Mouse (Mus musculus) testis, adult 2 months (tissue): Measurements from ENCODE around the gene Plbd2. TPM values are rescaled to one million over a fixed set of nuclear protein-coding genes. Genes with fewer than 3 reads are reported as not detected.
A peak's percentile ranks its signal among the peaks of the same experiment; 100 is the strongest.

Source experiments
- H3K27ac ChIP-seq: fragments of 200-500 bp; 2 replicates; pipeline ENCODE4 v1.5.1; 2012; ENCODE audit warnings: low read depth, low read length; ENCODE audit not compliant: control insufficient read depth, insufficient read depth
- H3K27me3 ChIP-seq: fragments of 200-500 bp; 2 replicates; pipeline ENCODE4 v1.6.1; 2012; ENCODE audit warnings: mild to moderate bottlenecking, low read length, moderate library complexity; ENCODE audit not compliant: control insufficient read depth, insufficient read depth
- H3K36me3 ChIP-seq: fragments of 200-500 bp; 2 replicates; pipeline ENCODE4 v1.6.1; 2012; ENCODE audit warnings: mild to moderate bottlenecking, low read length; ENCODE audit not compliant: control insufficient read depth, insufficient read depth
- H3K4me1 ChIP-seq: fragments of 200-500 bp; 2 replicates; pipeline ENCODE4 v1.6.1; 2012; ENCODE audit warnings: low read length; ENCODE audit not compliant: control insufficient read depth, insufficient read depth
- H3K4me3 ChIP-seq: fragments of 200-500 bp; 2 replicates; pipeline ENCODE4 v1.5.1; 2012; ENCODE audit warnings: low read depth, mild to moderate bottlenecking, low read length, moderate library complexity, mixed read lengths; ENCODE audit not compliant: control insufficient read depth
- CTCF ChIP-seq: fragments of 200-500 bp; IDR thresholded peaks from 2 replicates; pipeline ENCODE4 v1.5.1; 2012; ENCODE audit warnings: low read depth, mild to moderate bottlenecking, inconsistent platforms, low read length, moderate library complexity; ENCODE audit not compliant: control insufficient read depth, insufficient read depth, insufficient replicate concordance
- POLR2A ChIP-seq: fragments of 200-500 bp; IDR thresholded peaks from 2 replicates; pipeline ENCODE4 v1.6.1; 2012; ENCODE audit warnings: low read depth, mild to moderate bottlenecking, inconsistent platforms, low read length, moderate library complexity; ENCODE audit not compliant: control insufficient read depth
- polyA plus RNA-seq: library from polyadenylated mRNA; depleted of rRNA; stranded (reverse); fragments of >200 nt; gene quantifications from 2 replicates; pipeline ENCODE4 v1.2.3, GENCODE M21; 2012

Gene Plbd2
- polyA plus RNA-seq, 1 experiment = 86.2 TPM

DNA sequence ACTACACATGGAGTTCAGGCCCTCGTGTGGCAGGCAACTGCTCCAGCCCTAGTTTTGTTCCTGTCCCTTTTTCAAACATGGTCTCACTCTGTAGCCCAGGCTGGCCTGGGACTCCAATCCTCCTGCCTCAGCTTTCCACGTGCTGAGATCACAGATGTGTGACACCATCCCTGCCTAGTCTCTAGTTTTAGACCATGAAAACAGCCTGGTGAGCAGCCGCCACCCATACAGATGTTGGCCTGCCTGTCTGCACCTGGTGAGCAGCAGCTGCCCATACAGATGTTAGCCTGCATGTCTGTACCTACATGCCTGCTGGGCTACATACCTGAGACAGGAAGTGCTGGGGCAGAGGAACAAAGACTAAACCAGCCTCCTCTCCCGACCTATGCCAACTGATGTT, 4.2 kb downstream of the Plbd2 start:
- H3K27me3 ChIP-seq = no peaks in the 10 kb centered on the region
- TF ChIP-seq CTCF (no peak), POLR2A (no peak)
- H3K27ac ChIP-seq = no peak overlapping the region
- H3K36me3 ChIP-seq = no peaks in the 10 kb centered on the region; the same call in 1 of the 2 replicates
- H3K4me1 ChIP-seq = peaks cover 17% of the 10 kb centered on the region
- H3K4me3 ChIP-seq = no peak overlapping the region

DNA sequence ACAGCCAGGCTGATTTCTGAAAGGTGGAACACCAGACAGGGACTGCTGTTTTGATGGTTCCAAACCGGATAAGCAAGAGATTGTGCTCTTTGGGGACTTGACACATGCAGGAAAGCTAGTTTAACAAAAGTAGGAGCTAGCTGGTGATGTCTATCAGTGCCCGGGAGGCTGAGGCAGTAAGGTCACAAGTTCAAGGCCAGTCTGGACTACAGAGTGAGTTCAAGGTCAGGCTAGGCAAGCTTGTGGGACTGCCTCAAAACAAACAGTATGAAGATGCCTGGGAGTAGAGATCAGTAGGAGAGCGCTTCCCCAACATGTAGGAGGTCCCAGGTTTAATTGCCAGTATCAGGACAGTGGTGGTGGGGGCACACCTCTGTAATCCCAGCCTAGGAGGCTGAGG, 6.4 kb downstream of the Plbd2 start:
- H3K36me3 ChIP-seq = no peaks in the 10 kb centered on the region; the same call in 1 of the 2 replicates
- no peak overlapping the region for H3K4me3 ChIP-seq
- H3K27ac ChIP-seq = no peak overlapping the region
- H3K27me3 ChIP-seq = no peaks in the 10 kb centered on the region
- peaks cover 3% of the 10 kb centered on the region; the same call in 1 of the 2 replicates for H3K4me1 ChIP-seq
- no peak for TF ChIP-seq POLR2A
- no peak for TF ChIP-seq CTCF

DNA sequence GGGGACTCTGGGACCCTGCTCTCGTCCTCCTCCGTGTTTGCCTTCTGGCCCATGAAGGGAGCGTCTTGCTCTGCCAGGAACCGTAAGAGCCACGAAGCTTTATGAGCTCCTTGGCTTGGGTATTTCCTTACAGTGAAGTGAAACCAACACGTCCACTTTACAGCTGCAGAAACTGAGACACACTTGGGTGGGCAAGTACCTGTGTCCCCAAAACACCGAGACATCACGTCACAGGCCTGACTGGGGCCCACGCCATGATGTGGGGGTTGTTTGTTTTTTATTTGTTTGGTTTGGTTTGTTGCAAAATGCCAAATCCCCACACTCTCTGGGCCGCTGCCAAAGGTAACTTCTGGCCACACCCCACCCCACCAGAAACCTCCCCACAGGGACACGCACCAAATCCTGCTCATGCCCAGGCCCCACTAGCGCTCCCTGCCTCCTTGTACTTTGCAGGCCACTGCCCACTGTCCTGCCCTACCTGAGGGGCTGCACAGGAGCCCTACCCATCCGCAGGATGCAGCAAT, 7.7 kb downstream of the Plbd2 start:
- Histone ChIP-seq H3K36me3 (no peaks in the 10 kb centered on the region; the same call in 1 of the 2 replicates), H3K27ac (no peak overlapping the region), H3K4me3 (no peak overlapping the region)

GRCm38 (mm10) chr5:120495064-120495702, 8.2 kb downstream of the Plbd2 start:
- H3K27ac ChIP-seq = no peak overlapping the region
- TF ChIP-seq CTCF (no peak), POLR2A (no peak)
- no peaks in the 10 kb centered on the region; the same call in 1 of the 2 replicates for H3K36me3 ChIP-seq
- peaks cover 4% of the 10 kb centered on the region; the same call in 1 of the 2 replicates for H3K4me1 ChIP-seq
- H3K4me3 ChIP-seq = no peak overlapping the region
- H3K27me3 ChIP-seq = no peaks in the 10 kb centered on the region

More for the DNA sequence above, 7.7 kb downstream of the Plbd2 start:
- TF ChIP-seq POLR2A = no peak
- TF ChIP-seq CTCF = no peak
- Histone ChIP-seq H3K4me1 (peaks cover 3% of the 10 kb centered on the region; the same call in 1 of the 2 replicates), H3K27me3 (no peaks in the 10 kb centered on the region)

DNA sequence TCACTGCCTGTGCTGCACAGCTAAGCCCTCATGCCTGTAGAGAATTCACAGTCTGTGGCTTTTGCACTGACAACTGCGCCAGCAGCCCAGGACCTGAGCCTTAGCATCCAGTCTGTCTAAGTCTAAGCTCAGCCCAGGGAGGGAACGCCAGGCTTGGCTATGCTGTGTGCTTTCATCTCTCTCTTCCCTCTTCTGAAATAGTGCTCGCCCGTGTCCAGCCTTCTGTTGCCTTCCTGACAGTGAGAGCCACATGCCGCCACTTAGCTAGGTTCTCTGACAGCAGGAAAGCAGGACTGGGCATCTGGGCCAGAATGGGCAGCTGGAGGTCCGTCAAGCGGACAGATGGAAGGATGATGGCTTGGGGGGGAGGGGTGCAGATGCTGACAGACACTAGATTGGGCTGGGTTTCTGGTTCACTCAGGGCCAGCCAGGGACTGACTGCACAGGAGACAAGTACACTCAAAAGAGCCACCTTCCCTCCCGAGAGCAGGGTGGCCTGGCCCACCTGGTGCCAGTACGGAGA, 9.5 kb downstream of the Plbd2 start:
- no peaks in the 10 kb centered on the region; the same call in 1 of the 2 replicates for H3K36me3 ChIP-seq

GRCm38 (mm10) chr5:120493440-120493839, 10.0 kb downstream of the Plbd2 start:
- H3K36me3 ChIP-seq = no peaks in the 10 kb centered on the region; the same call in 1 of the 2 replicates
- peaks cover 4% of the 10 kb centered on the region; the same call in 1 of the 2 replicates for H3K4me1 ChIP-seq
- H3K27ac ChIP-seq = no peak overlapping the region
- no peak overlapping the region for H3K4me3 ChIP-seq
- no peak for TF ChIP-seq CTCF
- H3K27me3 ChIP-seq = no peaks in the 10 kb centered on the region

More for the DNA sequence above, 9.5 kb downstream of the Plbd2 start:
- no peak overlapping the region for H3K4me3 ChIP-seq
- H3K27me3 ChIP-seq = no peaks in the 10 kb centered on the region
- H3K4me1 ChIP-seq = peaks cover 4% of the 10 kb centered on the region; the same call in 1 of the 2 replicates
- no peak overlapping the region for H3K27ac ChIP-seq
- no peak for TF ChIP-seq CTCF
- no peak for TF ChIP-seq POLR2A

DNA sequence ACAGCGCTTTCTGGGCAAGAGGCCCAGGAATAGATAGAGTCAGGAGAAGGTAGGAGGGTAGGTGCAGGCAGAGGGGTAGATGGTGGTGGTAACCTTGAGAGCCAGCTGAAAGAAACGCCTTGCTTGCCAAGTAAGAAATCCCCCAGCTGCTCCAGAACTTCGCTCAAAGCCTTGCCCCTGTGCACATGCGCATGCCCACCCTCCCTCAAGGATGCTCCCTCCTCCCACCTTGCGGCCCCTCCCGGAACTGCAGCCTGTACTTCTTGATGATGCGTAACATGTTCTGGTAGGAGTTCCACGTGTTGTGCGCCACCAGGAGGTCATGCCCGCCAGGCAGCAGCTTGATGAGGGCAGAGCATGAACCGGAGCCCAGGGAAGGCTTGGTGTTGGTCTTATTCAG, 11.0 kb downstream of the Plbd2 start:
- no peaks in the 10 kb centered on the region; the same call in 1 of the 2 replicates for H3K36me3 ChIP-seq
- H3K4me1 ChIP-seq = peaks cover 4% of the 10 kb centered on the region; the same call in 1 of the 2 replicates
- no peaks in the 10 kb centered on the region for H3K27me3 ChIP-seq
- no peak overlapping the region for H3K4me3 ChIP-seq
- TF ChIP-seq POLR2A (no peak), CTCF (peak; percentile 71; the same call in 1 of the 2 replicates)
- H3K27ac ChIP-seq = no peak overlapping the region
